Mouse (Mus musculus) left cerebral cortex, postnatal 25 days (tissue): Measurements from ENCODE around the gene Rlbp1. TPM values are rescaled to one million over a fixed set of nuclear protein-coding genes. Genes with fewer than 3 reads are reported as not detected.
A peak's percentile ranks its signal among the peaks of the same experiment; 100 is the strongest.

Experiments used
- DNase-seq, 2 experiments: peaks; one replicate each; pipeline ENCODE4 v3.0.0; 2022; ENCODE audit warnings: low spot score in 2 of 2, mixed read lengths in 1 of 2
- intact Hi-C: fragments of 180-260 bp; cut with DNase I; formaldehyde crosslinking; loops from one replicate; pipeline ENCODE4 v1.15.1; 2025
- total RNA-seq, 2 experiments: library from RNA; stranded (reverse); gene quantifications; 2 replicates each; pipeline ENCODE4 v1.2.3; 2021

The Rlbp1 gene
- total RNA-seq = 10 to 100 TPM; 21.2 to 22.4 TPM

GRCm38 (mm10) chr7:79386422-79387133 is at the start of gene Rlbp1:
Gene Rlbp1, minus strand, starts transcription at chr7:79387048.
- DNase-seq = peak in 1 of 2 experiments; percentile 48
- intact Hi-C loops = no loop called here

- intact Hi-C loops = no loop called here
- no peak for DNase-seq
Observed at GRCm38 (mm10) chr7:79428243-79428642, 41.4 kb upstream of the Rlbp1 start.

DNA sequence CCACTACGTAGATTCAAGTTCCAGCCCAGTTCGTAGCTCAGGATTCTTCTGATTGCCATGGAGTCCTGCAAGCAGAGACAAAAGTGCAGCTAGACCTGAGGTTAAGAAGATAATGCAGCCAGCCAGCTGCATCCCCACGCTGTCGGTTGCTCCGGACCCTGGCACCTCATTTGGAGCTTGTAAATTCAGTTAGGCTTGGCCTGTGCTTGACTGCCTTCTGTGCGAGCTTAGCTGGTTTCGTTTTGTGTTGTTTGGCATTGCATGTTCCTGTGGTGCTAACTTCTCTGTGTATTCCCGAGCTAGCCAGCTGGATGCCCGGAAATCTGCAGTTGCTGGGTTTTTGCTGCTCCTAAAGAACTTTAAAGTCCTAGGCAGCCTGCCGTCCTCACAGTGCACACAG is 39.0 kb upstream of the Rlbp1 start:
- intact Hi-C loops = no loop called here
- DNase-seq = no peak

GRCm38 (mm10) chr7:79422876-79423275 is 36.0 kb upstream of the Rlbp1 start:
- no peak for DNase-seq
- intact Hi-C loops = no loop called here

- no peak for DNase-seq
- intact Hi-C loops = no loop called here
Observed at GRCm38 (mm10) chr7:79419950-79420349, 33.1 kb upstream of the Rlbp1 start.

GRCm38 (mm10) chr7:79414449-79415375 is 27.9 kb upstream of the Rlbp1 start:
- intact Hi-C loops = no loop called here
- DNase-seq = no peak

DNA sequence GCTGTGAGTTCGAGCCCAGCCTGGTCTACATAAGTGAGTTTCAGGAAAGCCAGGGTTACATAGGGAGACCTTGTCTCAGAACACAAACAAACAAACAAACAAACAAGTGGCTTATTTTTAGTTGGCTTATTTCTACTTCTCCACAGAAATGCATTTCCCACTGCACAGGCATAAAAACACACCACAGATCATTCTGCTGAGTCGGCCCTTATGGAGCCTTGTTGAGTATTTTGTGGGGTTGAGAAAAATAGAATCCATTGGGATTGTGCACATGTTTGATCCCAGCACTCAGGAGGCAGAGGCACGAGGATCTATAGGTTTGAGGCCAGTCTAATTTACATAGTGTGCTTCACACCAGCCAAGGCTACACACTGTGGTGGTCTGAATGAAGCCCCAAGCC is 13.4 kb upstream of the Rlbp1 start:
- DNase-seq = no peak
- intact Hi-C loops = no loop called here

DNA sequence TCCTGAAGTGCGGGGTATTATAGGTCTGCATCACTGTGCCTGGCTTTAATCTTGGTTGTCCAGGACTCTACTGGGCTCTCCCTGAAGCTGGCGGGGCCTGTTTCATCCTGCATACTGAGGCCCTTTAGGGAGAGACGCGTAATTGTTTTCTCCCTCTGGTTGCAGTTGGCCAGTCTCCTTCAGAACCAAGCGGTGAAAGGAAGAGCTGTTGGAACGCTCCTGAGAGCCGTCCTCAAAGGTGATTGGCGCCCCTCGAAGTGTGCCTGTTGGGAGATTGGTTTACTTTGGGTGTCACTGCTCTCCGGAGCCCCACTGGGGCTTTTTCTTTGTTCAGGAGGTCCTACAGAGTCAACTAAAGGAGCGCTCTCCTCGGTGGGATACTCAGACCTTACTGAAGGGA is 12.1 kb upstream of the Rlbp1 start:
- no peak for DNase-seq
- intact Hi-C loops = no loop called here

DNA sequence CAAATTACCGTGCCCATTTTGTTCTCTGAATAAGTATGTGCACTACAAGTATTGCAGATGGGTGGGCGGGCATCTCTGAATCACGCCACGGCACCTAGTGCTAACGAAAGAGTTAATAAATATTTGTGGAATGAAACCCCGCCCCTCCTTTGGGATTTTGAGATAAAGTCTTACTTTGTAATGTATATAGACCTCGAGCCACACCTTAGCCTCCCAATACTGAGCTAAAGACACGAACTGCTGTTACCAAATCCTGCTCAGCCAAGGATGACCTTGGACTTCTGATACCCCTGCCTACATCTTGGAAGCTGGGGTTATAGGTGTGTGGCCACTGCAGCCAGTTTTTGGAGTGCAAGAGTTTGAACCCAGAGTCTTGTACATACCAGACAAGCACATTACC is 11.6 kb upstream of the Rlbp1 start:
- no peak for DNase-seq
- intact Hi-C loops = no loop called here

GRCm38 (mm10) chr7:79397446-79397963 is 10.7 kb upstream of the Rlbp1 start:
- no peak for DNase-seq
- intact Hi-C loops = no loop called here

GRCm38 (mm10) chr7:79395186-79395585 is 8.3 kb upstream of the Rlbp1 start:
- DNase-seq = no peak
- intact Hi-C loops = no loop called here

- intact Hi-C loops = no loop called here
- no peak for DNase-seq
Observed at GRCm38 (mm10) chr7:79394666-79395065, 7.8 kb upstream of the Rlbp1 start.

DNA sequence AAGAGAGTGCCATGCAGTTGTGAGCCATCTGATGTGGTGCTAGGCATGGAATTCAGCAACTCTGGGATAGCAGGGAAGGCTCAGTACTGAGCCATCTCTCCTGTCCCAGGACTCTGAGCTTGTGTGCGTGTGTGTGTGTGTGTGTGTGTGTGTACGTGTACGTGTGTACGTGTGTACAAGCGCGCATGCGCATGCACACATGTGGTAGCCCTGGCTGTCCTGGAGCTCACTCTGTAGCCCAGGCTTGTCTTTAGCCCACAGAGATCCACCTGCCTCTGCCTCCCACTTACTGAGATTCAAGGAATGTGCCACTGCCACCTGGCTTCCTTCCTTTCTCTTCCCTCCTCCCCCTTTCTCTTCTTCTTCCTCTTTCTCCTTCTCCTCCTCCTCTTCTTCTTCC is 7.1 kb upstream of the Rlbp1 start:
- intact Hi-C loops = no loop called here
- no peak for DNase-seq

- intact Hi-C loops = loop anchor here (1.0 kb wide), 1 partner anchor 73 kb away; the partner anchor contains the start of gene Polg
- no peak for DNase-seq
Observed at GRCm38 (mm10) chr7:79392860-79393513, 6.1 kb upstream of the Rlbp1 start.

GRCm38 (mm10) chr7:79391883-79392649 is 5.2 kb upstream of the Rlbp1 start, which contains the start of gene Fanci:
Gene Fanci, plus strand, starts transcription at chr7:79391929.
- intact Hi-C loops = loop anchor here (1.0 kb wide), 1 partner anchor 74 kb away; the partner anchor contains the start of gene Polg
- DNase-seq = peak; percentile 95

- intact Hi-C loops = no loop called here
- DNase-seq = peak in 1 of 2 experiments; percentile 40
Observed at GRCm38 (mm10) chr7:79391471-79391870, 4.6 kb upstream of the Rlbp1 start.

GRCm38 (mm10) chr7:79390141-79390708 is 3.4 kb upstream of the Rlbp1 start:
- intact Hi-C loops = no loop called here
- DNase-seq = no peak

- intact Hi-C loops = no loop called here
- DNase-seq = no peak
Observed at GRCm38 (mm10) chr7:79388671-79389206, 1.9 kb upstream of the Rlbp1 start.

DNA sequence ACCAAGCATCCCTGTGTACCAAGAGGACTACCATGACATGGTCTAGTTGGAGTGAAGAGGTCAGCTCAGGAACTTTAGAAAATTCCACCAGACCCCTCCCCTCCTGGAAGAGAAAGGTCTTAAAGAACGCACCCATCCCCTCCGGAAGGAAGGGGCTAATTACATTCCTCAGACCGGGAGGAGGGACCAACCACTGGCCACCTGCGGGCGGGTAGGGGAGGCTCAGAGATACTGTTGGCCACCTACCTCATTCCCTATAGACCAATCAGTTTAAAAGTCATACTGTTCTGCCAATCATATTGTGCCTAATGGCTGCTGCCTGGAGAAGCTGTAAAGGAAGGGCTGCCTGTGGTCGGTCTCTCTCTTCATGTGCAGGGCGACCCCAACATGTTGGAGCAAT is 1.1 kb upstream of the Rlbp1 start:
- intact Hi-C loops = no loop called here
- no peak for DNase-seq
